Mouse (Mus musculus) spleen, adult 2 months (tissue): ENCODE results near the gene 1700074P13Rik. TPM values are rescaled to one million over a fixed set of nuclear protein-coding genes. Genes with fewer than 3 reads are reported as not detected.
"Not testable (repeated sequence)": the region's sequence is repeated elsewhere in the genome, so short reads cannot be mapped to it uniquely, and the experiment has no call there.

ENCODE experiments used
- DNase-seq, 2 experiments: peaks; one replicate each; pipeline versions ENCODE4 v3.0.0 to v3.0.0-alpha.2; 2012 to 2021; ENCODE audit warnings: low spot score in 2 of 2, low read depth in 1 of 2
- H3K27ac ChIP-seq: fragments of 200-500 bp; 2 replicates; pipeline ENCODE4 v1.5.1; 2012; ENCODE audit warnings: low read length, inconsistent platforms; ENCODE audit not compliant: insufficient read depth
- H3K27me3 ChIP-seq: fragments of 200-500 bp; 2 replicates; pipeline ENCODE4 v1.6.1; 2012; ENCODE audit warnings: mild to moderate bottlenecking, moderate library complexity, low read length, inconsistent platforms; ENCODE audit not compliant: control insufficient read depth, insufficient read depth
- H3K36me3 ChIP-seq: fragments of 200-500 bp; 2 replicates; pipeline ENCODE4 v1.6.1; 2012; ENCODE audit warnings: mild to moderate bottlenecking, low read length, inconsistent platforms; ENCODE audit not compliant: control insufficient read depth, insufficient read depth
- H3K4me1 ChIP-seq: fragments of 200-500 bp; 2 replicates; pipeline ENCODE4 v1.6.1; 2011; ENCODE audit warnings: inconsistent platforms; ENCODE audit not compliant: control insufficient read depth, insufficient read depth, insufficient read length
- H3K4me3 ChIP-seq: fragments of 200-500 bp; 2 replicates; pipeline ENCODE4 v1.5.1; 2011; ENCODE audit warnings: mild to moderate bottlenecking, inconsistent platforms; ENCODE audit not compliant: insufficient read depth, insufficient read length; ENCODE audit errors: extremely low read depth
- CTCF ChIP-seq: fragments of 200-500 bp; IDR thresholded peaks from 2 replicates; pipeline ENCODE4 v1.5.1; 2011; ENCODE audit warnings: mild to moderate bottlenecking, inconsistent platforms; ENCODE audit not compliant: insufficient read depth, insufficient read length, insufficient replicate concordance; ENCODE audit errors: extremely low read depth
- POLR2A ChIP-seq: fragments of 200-500 bp; IDR thresholded peaks from 2 replicates; pipeline ENCODE4 v1.6.1; 2011; ENCODE audit warnings: low read depth, low read length, inconsistent platforms
- WGBS: fragments of 180-500 bp; shearing (Covaris S2); methylation state at CpG from one replicate; pipeline ENCODE4 v1.1.7; 2018; 5-methylcytosine and 5-hydroxymethylcytosine counted together
- polyA plus RNA-seq: library from polyadenylated mRNA; depleted of rRNA; stranded (reverse); fragments of >200 nt; gene quantifications from 2 replicates; pipeline ENCODE4 v1.2.3, GENCODE M21; 2012; rRNA removed

1700074P13Rik gene
- not detected in 2 replicates for polyA plus RNA-seq

DNA sequence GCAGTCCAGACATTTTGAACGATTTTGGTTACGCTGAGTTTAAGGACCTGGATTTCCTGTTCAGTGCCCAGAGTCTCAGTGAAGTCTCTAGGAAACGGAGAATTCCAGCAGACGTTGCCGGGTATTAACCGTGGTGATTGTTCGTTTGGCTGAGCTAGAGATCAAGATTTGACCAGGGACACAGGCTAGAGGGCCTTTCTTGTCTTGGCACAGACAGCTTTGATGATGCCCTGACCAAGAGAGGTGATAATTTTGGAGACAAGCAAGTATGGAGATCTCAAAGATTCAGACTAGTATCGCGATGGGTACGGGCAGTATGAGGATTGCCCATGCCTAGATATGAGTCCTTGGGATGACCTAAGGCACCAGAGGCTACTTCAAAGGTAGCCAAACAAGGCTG, at the start of gene 1700074P13Rik:
TSS of gene 1700074P13Rik (minus strand) at position 101 of the 400 bp plus-strand sequence.
- H3K4me3 ChIP-seq: no peak within 1 kb of the TSS
- 95% methylated on average over 10 of the region's 10 CpGs for WGBS
- TF ChIP-seq CTCF (no peak), POLR2A (no peak)

DNA sequence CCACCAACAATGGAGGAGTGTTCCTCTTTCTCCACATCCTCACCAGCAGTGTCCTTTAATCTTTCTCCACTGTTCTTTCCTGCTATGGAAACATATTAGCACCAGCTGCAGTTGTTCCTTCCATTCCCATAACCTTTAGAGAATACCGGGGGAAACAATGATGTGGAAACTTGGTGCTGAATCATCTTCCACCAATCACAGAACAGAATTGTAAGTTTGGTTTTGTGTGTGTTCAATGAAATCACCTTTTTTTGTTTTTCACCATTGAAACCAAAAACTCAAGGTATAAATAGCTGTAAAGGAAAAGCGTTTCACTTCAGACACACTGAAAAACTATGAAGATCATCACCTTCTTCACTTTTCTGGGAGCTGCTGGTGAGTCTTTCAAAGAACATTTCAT, 24.1 kb upstream of the 1700074P13Rik start, which contains the start of gene 1810009J06Rik:
TSS of gene 1810009J06Rik (plus strand) at position 301 of the 400 bp plus-strand sequence.
- H3K4me1 ChIP-seq, DNase-seq, H3K36me3 ChIP-seq, H3K27me3 ChIP-seq, H3K27ac ChIP-seq, H3K4me3 ChIP-seq: not testable (repeated sequence)
- WGBS: 93% methylated on average over 2 of the region's 2 CpGs

More for the DNA sequence above, at the start of gene 1700074P13Rik:
- Histone ChIP-seq H3K27me3 (no peaks in the 10 kb centered on the region), H3K27ac (no peak within 1 kb of the TSS), H3K36me3 (no peaks in the 10 kb centered on the region), H3K4me1 (no peaks in the 10 kb centered on the region)
- DNase-seq: no peak

DNA sequence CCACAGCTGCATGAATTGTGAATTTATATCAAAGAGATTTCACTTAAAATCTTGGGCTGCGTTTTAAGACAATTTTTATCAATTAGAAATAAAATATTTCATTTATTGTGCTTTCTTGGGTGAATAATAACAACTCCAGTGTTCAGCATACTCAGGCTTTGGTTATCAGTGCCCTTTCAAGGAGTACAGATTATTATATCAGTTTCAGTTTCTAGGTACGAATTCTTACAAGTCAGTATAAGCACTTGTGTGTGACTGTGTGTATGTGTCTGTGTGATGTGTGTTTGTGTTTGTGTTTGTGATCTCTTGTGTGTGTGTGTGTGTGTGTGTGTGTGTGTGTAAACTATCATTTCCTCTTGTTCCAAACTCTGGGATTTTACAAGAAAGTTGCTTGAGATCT, 13.4 kb upstream of the 1700074P13Rik start:
- DNase-seq: no peak
- H3K27me3 ChIP-seq: no peaks in the 10 kb centered on the region

DNA sequence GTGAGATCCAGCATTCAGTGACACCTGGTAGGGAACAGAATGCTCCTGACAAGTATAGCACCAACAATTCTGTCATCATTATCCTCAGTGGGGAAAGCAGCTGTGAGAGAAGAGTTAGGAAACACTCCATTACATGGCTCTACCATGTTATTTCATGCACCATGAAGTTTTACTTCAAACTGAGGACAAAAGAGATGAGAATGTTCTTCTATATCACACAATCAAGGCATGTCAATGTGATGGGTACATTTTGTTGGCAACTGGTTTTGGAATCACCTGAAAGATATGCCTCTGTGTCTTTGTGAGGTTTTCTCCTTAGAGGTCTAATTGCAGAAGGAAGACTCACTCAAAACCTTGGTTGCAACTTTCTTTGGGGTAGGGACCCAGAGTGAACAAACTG, 11.4 kb upstream of the 1700074P13Rik start, which contains the start of gene Gm4744:
TSS of gene Gm4744 (minus strand) at position 101 of the 400 bp plus-strand sequence.
- Histone ChIP-seq H3K27me3 (no peaks in the 10 kb centered on the region), H3K36me3 (no peaks in the 10 kb centered on the region), H3K4me1 (no peaks in the 10 kb centered on the region), H3K4me3 (no peak within 1 kb of the TSS), H3K27ac (no peak within 1 kb of the TSS)
- TF ChIP-seq CTCF (no peak), POLR2A (no peak)
- DNase-seq: no peak

More for the DNA sequence above, 13.4 kb upstream of the 1700074P13Rik start:
- Histone ChIP-seq H3K4me1 (no peaks in the 10 kb centered on the region), H3K27ac (no peak overlapping the region), H3K4me3 (no peak overlapping the region), H3K36me3 (no peaks in the 10 kb centered on the region)
- WGBS: 79% methylated on average over 2 of the region's 2 CpGs
- TF ChIP-seq POLR2A (no peak), CTCF (no peak)

DNA sequence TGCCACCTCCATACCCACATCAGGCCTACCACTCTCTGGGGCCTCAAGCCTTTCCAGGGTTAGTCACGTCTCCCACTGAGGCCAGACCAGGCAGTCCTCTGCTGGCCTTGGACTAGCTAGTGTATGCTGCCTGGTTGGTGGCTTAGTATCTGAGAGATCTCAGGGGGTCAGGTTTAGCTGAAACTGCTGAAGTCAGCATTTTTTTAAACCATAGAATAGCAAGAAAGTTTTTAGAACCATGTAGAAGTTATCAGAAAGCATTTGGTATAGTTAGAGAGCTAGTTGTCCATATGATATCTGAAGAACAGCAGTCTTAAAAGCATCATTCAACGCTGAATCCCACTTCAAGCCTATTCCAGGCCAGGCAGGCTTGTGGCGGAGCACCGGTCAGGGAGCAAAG, 20.4 kb downstream of the 1700074P13Rik start:
- Histone ChIP-seq H3K27ac (no peak overlapping the region), H3K27me3 (no peaks in the 10 kb centered on the region), H3K4me1 (no peaks in the 10 kb centered on the region), H3K36me3 (no peaks in the 10 kb centered on the region), H3K4me3 (no peak overlapping the region)
- WGBS: 87% methylated on average over 4 of the region's 4 CpGs
- DNase-seq: no peak
- TF ChIP-seq CTCF: no peak
- TF ChIP-seq POLR2A: no peak

DNA sequence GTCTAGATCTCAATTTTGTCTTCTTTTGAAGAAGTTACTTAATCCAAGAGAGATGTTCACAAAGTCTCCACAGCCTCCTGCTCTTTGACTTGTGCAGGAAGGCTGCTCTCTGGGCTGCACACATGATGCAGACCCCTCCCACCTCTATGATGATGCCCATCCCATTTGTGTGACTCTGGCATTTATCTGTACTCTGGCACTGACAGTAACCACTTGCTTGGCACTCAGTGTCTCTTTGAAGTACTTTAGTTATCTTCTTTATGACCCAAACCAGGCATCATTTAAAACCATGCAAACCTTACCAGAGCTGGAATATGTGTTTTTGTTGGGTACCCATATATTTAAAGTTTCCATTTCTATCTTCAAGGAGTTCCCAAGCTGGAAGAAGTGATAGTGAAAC, 40.1 kb downstream of the 1700074P13Rik start, which contains the start of gene Prss58:
TSS of gene Prss58 (minus strand) at position 101 of the 400 bp plus-strand sequence.
- DNase-seq: no peak
- Histone ChIP-seq H3K36me3 (no peaks in the 10 kb centered on the region), H3K27me3 (no peaks in the 10 kb centered on the region), H3K4me3 (no peak within 1 kb of the TSS), H3K4me1 (no peaks in the 10 kb centered on the region), H3K27ac (no peak within 1 kb of the TSS)
- TF ChIP-seq POLR2A: no peak
- no peak for TF ChIP-seq CTCF

DNA sequence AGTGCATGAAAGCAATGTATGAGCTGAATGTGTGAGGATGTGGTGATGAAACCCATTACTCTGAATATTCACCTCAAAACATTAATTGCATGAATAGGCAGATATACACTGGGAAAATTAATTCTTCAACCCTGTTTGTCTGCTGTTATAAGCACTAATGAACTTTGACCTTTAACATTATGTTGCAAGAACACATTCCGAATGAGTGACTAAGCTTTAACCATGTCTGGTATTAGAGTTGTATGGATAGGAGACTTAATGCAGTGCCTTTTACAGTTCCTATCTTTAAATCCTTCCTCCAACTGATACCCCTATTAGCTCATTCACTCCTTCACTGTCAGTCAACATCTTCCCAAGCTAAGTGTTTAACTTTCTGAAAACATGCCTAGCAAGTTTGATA, 45.6 kb downstream of the 1700074P13Rik start:
- H3K27me3 ChIP-seq: no peaks in the 10 kb centered on the region
- 91% methylated on average over 1 of the region's 1 CpGs for WGBS
- no peak for DNase-seq
- H3K36me3 ChIP-seq: no peaks in the 10 kb centered on the region
- no peak for TF ChIP-seq CTCF
- no peak for TF ChIP-seq POLR2A
- no peaks in the 10 kb centered on the region for H3K4me1 ChIP-seq
- no peak overlapping the region for H3K27ac ChIP-seq
- H3K4me3 ChIP-seq: no peak overlapping the region

DNA sequence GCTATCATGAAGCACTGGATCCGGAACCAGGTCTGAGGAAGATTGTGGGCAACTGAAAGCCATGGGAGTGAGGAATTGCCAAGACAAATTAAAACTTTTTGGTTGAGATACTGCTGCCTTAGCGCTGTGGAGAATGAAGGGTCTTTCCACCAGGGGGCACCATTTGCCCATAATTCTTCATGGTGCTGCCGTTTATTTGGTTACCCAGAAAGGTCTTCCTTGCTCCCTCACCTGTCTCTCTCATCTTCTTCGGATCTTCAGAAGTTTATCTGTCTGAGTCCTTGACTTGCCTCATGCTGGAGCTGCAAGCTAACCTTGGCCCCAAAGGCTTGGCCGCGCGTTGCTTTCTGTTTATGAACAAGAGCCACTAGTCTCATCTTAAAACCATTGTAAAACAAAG, 46.8 kb downstream of the 1700074P13Rik start:
- Histone ChIP-seq H3K4me3 (no peak overlapping the region), H3K27me3 (no peaks in the 10 kb centered on the region), H3K36me3 (no peaks in the 10 kb centered on the region), H3K27ac (no peak overlapping the region), H3K4me1 (no peaks in the 10 kb centered on the region)
- DNase-seq: peak; percentile 22 to 60
- no peak for TF ChIP-seq POLR2A
- peak; percentile 41; the same call in 1 of the 2 replicates for TF ChIP-seq CTCF
- 31% methylated on average over 7 of the region's 7 CpGs for WGBS
